Mouse (Mus musculus): ENCODE results near the gene Phc2.

- no peak for TF ChIP-seq POLR2A (IDR thresholded peaks at IDR 0.05; ENCODE audit: control insufficient read depth, low read depth, low read length)
- TF ChIP-seq CTCF (IDR thresholded peaks at IDR 0.05; ENCODE audit: control insufficient read depth, insufficient read depth, insufficient replicate concordance, low read depth, low read length), result no peak
Observed at GRCm38 (mm10) chr4:128661063-128661462, 6.6 kb downstream of the Phc2 start.

All from testis, adult 2 months (tissue).